12 mouse cellular contexts compared by ENCODE assay signal in the genomic region with DNA sequence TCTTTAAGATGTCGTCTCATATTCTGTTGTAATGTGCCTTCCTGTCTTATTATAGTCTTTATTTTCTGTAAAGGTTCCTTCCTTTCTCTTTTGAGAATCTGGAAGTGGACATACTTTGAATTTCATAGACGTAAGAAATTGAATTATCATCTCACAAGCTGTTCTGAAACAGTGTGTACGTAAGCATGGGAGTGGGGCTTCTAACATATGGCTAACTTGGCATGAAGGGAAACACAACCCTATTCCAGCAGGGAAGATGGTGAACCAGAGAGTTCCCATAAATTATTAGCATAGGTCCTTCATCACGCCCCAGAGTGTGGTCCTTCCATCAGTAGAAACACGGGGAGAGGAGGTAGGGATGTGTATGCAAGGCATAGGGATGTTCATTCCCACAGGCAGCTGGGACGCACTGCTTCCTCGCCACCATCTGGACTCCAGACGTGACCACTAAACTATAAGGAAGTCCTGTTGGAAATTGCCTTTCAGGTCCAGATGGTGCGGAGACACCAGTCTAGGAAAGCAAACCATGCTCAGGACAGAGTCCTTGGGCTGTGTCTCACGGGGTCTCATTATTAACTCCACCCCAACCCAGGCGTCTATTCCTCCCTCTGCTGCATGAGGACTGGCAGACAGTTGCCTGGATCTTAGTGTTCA.
DNase-seq lines count a peak whose midpoint lies in the region; ATAC-seq lines count a peak whose summit lies in the region.
"Had no signal": no experiment of that assay in that cellular context is flagged by ENCODE, and none has a peak within 500 bp of the region (broad histone marks: within the 10 kb centered on the region; RNA-seq: fewer than 3 reads in every experiment).

No protein-coding gene starts in this region.

- no peaks in the 10 kb centered on the region for H3K36me3 ChIP-seq in embryonic facial prominence, embryonic 15.5 days
- no peaks in the 10 kb centered on the region for H3K36me3 ChIP-seq in neural tube, embryonic 12.5 days

- no peak overlapping the region for H3K4me3 ChIP-seq in embryonic facial prominence, embryonic 15.5 days (replicated peaks)
- no peak overlapping the region for H3K4me3 ChIP-seq in neural tube, embryonic 12.5 days

- ATAC-seq in embryonic facial prominence, embryonic 15.5 days (ENCODE audit: insufficient number of reproducible peaks, low FRiP score, low TSS enrichment, low read depth): peak; percentile 72
- peak; percentile 43; the same call in 1 of the 2 replicates for ATAC-seq in neural tube, embryonic 12.5 days (ENCODE audit: low FRiP score, low read depth)
- ATAC-seq: Patski had no signal

- H3K4me1 ChIP-seq in embryonic facial prominence, embryonic 15.5 days: no peaks in the 10 kb centered on the region
- peaks cover 13% of the 10 kb centered on the region; the same call in 1 of the 2 replicates for H3K4me1 ChIP-seq in neural tube, embryonic 12.5 days

- WGBS in embryonic facial prominence, embryonic 15.5 days: 45% methylated on average over 11 of the region's 11 CpGs
- 53% methylated on average over 11 of the region's 11 CpGs for WGBS in neural tube, embryonic 12.5 days

- H3K9ac ChIP-seq in embryonic facial prominence, embryonic 15.5 days: no peak overlapping the region
- H3K9ac ChIP-seq in neural tube, embryonic 12.5 days: no peak overlapping the region
- H3K9ac ChIP-seq: liver, embryonic 14.5 days had no signal

- no peak overlapping the region for H3K27ac ChIP-seq in embryonic facial prominence, embryonic 15.5 days (replicated peaks)
- H3K27ac ChIP-seq in neural tube, embryonic 12.5 days: no peak overlapping the region
- H3K27ac ChIP-seq: liver, embryonic 14.5 days had no signal

- H3K27me3 ChIP-seq in embryonic facial prominence, embryonic 15.5 days: no peaks in the 10 kb centered on the region
- no peaks in the 10 kb centered on the region for H3K27me3 ChIP-seq in neural tube, embryonic 12.5 days (replicated peaks)

- no peaks in the 10 kb centered on the region for H3K9me3 ChIP-seq in embryonic facial prominence, embryonic 15.5 days (replicated peaks)
- no peaks in the 10 kb centered on the region for H3K9me3 ChIP-seq in neural tube, embryonic 12.5 days

- intact Hi-C loops in heart, postnatal 36 days (cut with DNase I): no loop called here

- DNase-seq in layer of hippocampus, adult 11-12 months (ENCODE audit: low spot score): peak; percentile 30
- no peak for DNase-seq in layer of hippocampus, adult 9-10 months (ENCODE audit: low spot score)
- peak; percentile 46 for DNase-seq in hindlimb bud, embryonic 11.5 days (ENCODE audit: extremely low spot score, low read depth, low spot score)
- DNase-seq in c-Kit-positive CD71-positive TER-119-positive erythroid progenitor cells, embryonic 14.5 days (ENCODE audit: low spot score): no peak
- no peak for DNase-seq in heart, postnatal 36 days
- DNase-seq in frontal cortex, postnatal 25 days (ENCODE audit: low spot score in 2 of 2): no peak
- DNase-seq: adrenal gland, postnatal 36 days; kidney, adult 8-10 months had no signal

- H3K4me2 ChIP-seq in embryonic facial prominence, embryonic 15.5 days (replicated peaks): no peak overlapping the region
- no peak overlapping the region for H3K4me2 ChIP-seq in neural tube, embryonic 12.5 days (replicated peaks)

Comparison
In these comparisons a context has a peak if more than half of its experiments do, and no peak if none do; other contexts are left out.
1. DNase-seq: peak in layer of hippocampus, adult 11-12 months (single experiment) and hindlimb bud, embryonic 11.5 days (single experiment); none in layer of hippocampus, adult 9-10 months (single experiment), c-Kit-positive CD71-positive TER-119-positive erythroid progenitor cells, embryonic 14.5 days (single experiment), heart, postnatal 36 days (0 of 2) and frontal cortex, postnatal 25 days (0 of 2).